Mouse (Mus musculus) ES-Bruce4 (cell line): Measurements from ENCODE around the gene Narfl. TPM values are rescaled to one million over a fixed set of nuclear protein-coding genes. Genes with fewer than 3 reads are reported as not detected.

Experiments
- H3K27ac ChIP-seq: 2 replicates; pipeline ENCODE4 v1.5.1; 2012; ENCODE audit warnings: low read length, inconsistent platforms; ENCODE audit not compliant: insufficient read depth
- H3K27me3 ChIP-seq: 2 replicates; pipeline ENCODE4 v1.6.1; 2012; ENCODE audit warnings: mild to moderate bottlenecking, low read length, inconsistent platforms; ENCODE audit not compliant: control insufficient read depth, poor library complexity, insufficient read depth, severe bottlenecking
- H3K36me3 ChIP-seq: 2 replicates; pipeline ENCODE4 v1.6.1; 2012; ENCODE audit warnings: inconsistent platforms, mild to moderate bottlenecking, low read length, moderate library complexity; ENCODE audit not compliant: control insufficient read depth, poor library complexity, insufficient read depth, severe bottlenecking
- H3K4me1 ChIP-seq: one replicate; pipeline ENCODE4 v1.8.1; 2011; ENCODE audit warnings: low read length; ENCODE audit not compliant: control insufficient read depth, insufficient read depth
- H3K4me3 ChIP-seq: 2 replicates; pipeline ENCODE4 v1.5.1; 2011; ENCODE audit warnings: low read depth, mild to moderate bottlenecking, low read length
- H3K9ac ChIP-seq: 2 replicates; pipeline ENCODE4 v1.6.1; 2012; ENCODE audit warnings: low read depth, mild to moderate bottlenecking, inconsistent platforms; ENCODE audit not compliant: poor library complexity, severe bottlenecking
- H3K9me3 ChIP-seq: replicated peaks from 2 replicates; pipeline ENCODE4 v1.6.1; 2012; ENCODE audit warnings: mild to moderate bottlenecking, low read length, inconsistent platforms; ENCODE audit not compliant: control insufficient read depth, poor library complexity, insufficient read depth, severe bottlenecking
- CTCF ChIP-seq: IDR thresholded peaks from one replicate; pipeline ENCODE4 v1.8.1; 2011; ENCODE audit warnings: low read depth, low read length
- EP300 ChIP-seq: IDR thresholded peaks from 2 replicates; pipeline ENCODE4 v1.6.1; 2011; ENCODE audit warnings: low read depth, low read length; ENCODE audit not compliant: insufficient read depth
- POLR2A ChIP-seq: IDR thresholded peaks from one replicate; pipeline ENCODE4 v1.8.1; 2011; ENCODE audit warnings: low read length; ENCODE audit not compliant: insufficient read depth
- polyA plus RNA-seq: library from polyadenylated mRNA; stranded (reverse); fragments of >200 nt; gene quantifications from 2 replicates; pipeline ENCODE4 v1.2.4, GENCODE M21; 2011; ENCODE audit warnings: low read depth; ENCODE audit not compliant: missing spikeins, insufficient read depth, insufficient read length

The Narfl gene
- polyA plus RNA-seq, 1 experiment = 21.3 TPM

DNA sequence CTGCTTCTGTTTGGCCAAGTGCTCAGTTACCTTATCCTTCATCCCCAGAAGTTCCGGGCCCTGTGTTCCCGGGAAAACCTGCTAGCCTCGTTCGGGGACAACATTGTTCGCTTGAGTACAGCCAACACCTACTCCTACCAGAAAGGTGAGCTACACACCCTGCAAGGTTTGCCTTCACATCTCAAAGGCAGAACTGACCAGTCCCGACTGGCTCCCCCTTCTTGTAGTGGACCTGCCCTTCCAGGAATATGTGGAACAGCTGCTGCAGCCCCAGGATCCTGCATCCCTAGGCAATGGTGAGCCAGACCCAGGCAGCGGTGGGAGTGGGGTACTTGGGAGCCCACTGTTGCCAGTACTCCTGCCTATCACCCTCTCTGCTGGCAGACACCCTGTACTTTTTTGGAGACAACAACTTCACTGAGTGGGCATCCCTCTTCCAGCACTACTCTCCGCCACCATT lies 56.0 kb downstream of the Narfl start:
- Histone ChIP-seq H3K27me3 (no peaks in the 10 kb centered on the region), H3K9ac (peak overlapping the region; percentile 36), H3K9me3 (no peaks in the 10 kb centered on the region), H3K4me1 (peaks cover under 1% of the 10 kb centered on the region), H3K36me3 (peaks cover 16% of the 10 kb centered on the region), H3K27ac (peak overlapping the region; percentile 23; the same call in 1 of the 2 replicates), H3K4me3 (peak overlapping the region; percentile 81)
- TF ChIP-seq CTCF (no peak), EP300 (no peak), POLR2A (no peak)

DNA sequence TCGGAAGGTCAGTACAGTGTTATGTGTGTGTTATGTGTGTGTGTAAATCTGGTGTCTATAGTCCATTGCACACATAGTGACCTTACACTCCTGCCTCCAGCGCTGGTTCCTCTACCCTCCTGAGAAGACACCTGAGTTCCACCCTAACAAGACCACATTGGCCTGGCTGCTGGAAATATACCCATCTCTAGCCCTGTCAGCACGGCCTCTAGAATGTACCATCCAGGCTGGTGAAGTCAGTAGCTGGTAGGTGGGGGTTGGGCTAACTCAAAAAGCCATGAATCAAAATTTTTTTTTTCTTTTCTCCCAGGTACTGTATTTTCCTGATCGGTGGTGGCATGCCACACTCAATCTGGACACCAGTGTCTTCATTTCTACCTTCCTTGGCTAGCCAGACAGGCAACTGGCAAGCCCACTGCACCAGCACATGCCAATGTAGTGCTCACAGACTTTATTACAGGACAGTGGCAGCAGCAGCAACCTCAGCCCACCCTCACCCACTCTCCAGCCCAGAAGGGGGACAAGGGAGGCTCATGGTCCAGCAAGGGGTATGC lies 56.7 kb downstream of the Narfl start:
- Histone ChIP-seq H3K27me3 (no peaks in the 10 kb centered on the region), H3K27ac (no peak overlapping the region), H3K4me1 (peaks cover 4% of the 10 kb centered on the region), H3K9ac (no peak overlapping the region), H3K4me3 (no peak overlapping the region), H3K36me3 (peaks cover 16% of the 10 kb centered on the region), H3K9me3 (no peaks in the 10 kb centered on the region)
- TF ChIP-seq POLR2A = no peak
- TF ChIP-seq EP300 = no peak
- no peak for TF ChIP-seq CTCF

DNA sequence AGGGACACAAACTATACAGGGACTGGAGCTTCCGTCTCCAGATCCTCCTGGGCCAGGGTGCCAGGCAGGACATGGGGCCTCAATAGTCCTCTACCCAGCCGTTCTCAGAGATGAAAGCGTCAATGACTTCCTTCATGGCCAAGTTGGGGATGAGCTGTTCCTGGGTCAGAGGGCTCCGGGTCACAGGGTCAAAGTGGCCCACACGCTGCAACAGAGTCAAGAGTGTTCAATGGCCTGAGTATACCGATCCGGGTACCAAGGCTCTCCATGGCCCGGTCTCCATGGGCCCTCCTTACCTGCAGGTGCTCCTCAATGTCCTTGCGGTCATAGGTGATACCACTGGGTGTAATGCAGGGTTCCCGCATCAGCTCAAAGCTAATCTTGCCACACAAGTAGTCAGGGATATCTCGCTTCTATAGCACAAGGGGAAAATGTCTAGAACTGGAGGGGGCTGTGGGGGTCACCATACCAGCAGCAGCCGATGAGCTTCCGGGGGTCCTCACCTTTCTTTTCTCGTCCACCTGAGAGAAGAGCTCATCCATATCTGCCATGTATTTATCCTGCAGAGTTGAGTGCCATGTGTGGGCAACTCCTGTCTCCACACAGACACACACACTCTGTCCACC lies 57.3 kb downstream of the Narfl start:
- Histone ChIP-seq H3K27me3 (no peaks in the 10 kb centered on the region), H3K4me3 (no peak overlapping the region), H3K36me3 (peaks cover 16% of the 10 kb centered on the region), H3K27ac (no peak overlapping the region), H3K4me1 (peaks cover 4% of the 10 kb centered on the region), H3K9ac (no peak overlapping the region), H3K9me3 (no peaks in the 10 kb centered on the region)
- TF ChIP-seq EP300 (no peak), CTCF (no peak), POLR2A (no peak)

DNA sequence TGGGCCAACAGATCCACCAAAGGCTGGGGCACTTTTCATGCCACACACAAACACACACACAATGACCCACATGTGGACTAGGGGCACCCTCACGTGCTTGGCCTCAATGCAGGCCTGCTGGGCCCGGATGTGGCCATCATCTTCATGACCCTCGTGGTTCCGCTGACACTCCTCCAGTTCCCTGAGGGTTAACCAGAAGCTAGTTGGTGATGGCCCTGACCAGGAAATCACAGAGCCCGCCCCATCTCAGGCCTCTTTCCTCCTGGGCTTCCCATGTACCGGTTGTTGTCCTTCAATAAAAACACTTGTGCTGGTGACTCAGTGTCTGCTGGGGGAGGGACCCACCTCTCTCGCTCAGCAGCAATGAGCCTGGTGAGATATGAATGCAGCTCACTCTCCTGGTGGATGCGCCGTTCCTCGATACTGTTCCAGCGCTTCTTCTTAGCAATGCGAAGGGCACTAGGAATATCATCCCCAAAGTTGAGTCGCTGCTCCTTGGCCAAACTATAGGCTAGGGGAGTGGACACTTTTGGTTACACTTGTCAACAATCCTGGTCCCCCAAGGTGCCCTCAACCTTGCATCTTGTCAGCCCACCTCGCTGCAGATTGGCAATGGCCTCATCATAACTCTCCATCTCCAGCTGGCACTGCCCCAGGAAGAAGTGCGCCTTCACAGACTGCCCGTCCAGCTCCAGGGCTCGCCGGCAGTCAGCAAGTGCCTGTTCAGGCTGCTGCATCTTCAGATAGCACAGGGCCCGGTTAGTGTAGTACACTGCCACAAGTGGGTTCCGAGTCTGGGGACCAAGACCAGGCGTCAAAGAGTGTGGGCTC lies 58.1 kb downstream of the Narfl start:
- no peak for TF ChIP-seq EP300
- TF ChIP-seq POLR2A = no peak
- no peak for TF ChIP-seq CTCF
- Histone ChIP-seq H3K27me3 (no peaks in the 10 kb centered on the region), H3K36me3 (peaks cover 16% of the 10 kb centered on the region), H3K4me3 (peak overlapping the region; percentile 82), H3K4me1 (peaks cover 4% of the 10 kb centered on the region), H3K27ac (no peak overlapping the region), H3K9me3 (no peaks in the 10 kb centered on the region), H3K9ac (peak overlapping the region; percentile 86)

DNA sequence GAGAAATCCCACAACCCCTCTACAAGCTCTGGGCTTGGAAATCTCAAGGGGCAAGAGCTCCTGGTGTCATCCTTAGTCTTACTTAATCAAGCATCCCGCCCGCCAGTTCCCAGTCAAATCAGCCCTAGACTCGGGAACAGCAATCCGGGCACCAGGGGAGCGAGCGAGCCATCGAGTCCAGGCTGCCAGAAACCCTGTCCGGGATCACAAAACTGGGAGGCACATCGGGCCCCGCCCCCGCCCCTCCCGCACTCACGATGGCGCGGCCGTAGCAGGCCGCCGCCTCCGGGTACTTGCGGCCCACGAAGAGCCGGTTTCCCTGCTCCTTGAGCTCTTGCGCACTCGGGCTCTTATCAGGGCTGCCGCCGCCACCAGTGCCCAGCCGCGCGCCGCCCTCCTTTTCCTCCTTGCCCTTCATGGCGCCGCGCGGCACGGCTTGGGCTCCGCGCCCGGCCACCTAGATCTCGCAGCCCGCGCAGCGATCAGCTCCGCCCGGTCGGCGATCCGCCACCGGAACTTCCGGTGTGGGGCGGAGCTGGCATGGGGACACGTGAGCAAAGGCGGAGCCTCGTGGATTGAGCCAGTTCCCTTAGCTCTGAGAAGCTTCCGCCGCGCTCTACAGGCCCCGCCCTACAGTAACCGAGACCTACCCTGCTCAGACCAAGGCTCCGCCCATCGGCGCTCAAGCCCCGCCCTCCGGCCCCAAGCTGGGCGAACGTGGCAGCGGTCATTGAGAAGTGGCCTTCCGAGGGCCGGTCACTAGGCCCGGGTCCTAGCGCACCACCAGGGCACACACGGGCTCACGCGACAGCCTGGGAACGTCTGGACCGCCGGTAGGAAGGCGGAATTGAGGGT lies 59.1 kb downstream of the Narfl start:
- no peaks in the 10 kb centered on the region for H3K9me3 ChIP-seq
- H3K36me3 ChIP-seq = peaks cover 16% of the 10 kb centered on the region
- peaks cover 4% of the 10 kb centered on the region for H3K4me1 ChIP-seq
- H3K27ac ChIP-seq = no peak overlapping the region
- TF ChIP-seq CTCF (no peak), EP300 (0 out of 2 replicates have a peak, but pooled peaks have one; percentile 26)
- H3K9ac ChIP-seq = peak overlapping the region; percentile 86
- H3K27me3 ChIP-seq = no peaks in the 10 kb centered on the region
- H3K4me3 ChIP-seq = peak overlapping the region; percentile 82

Other genes with a start within 250 kb of the Narfl start
- 0.32 and 0.48 TPM in 2 replicates for gene Sox8, start 203.1 kb upstream of the Narfl start, polyA plus RNA-seq
- gene Lmf1, start 194.7 kb upstream of the Narfl start, polyA plus RNA-seq = 15.2 and 16.1 TPM in 2 replicates
- 12.4 and 17.3 TPM in 2 replicates for gene Gng13, start 56.6 kb upstream of the Narfl start, polyA plus RNA-seq
- gene Chtf18, start 46.4 kb upstream of the Narfl start, polyA plus RNA-seq = 39.4 and 47.2 TPM in 2 replicates
- gene Rpusd1, start 46.1 kb upstream of the Narfl start, polyA plus RNA-seq = 17.0 and 18.4 TPM in 2 replicates
- gene Mslnl, start 37.7 kb upstream of the Narfl start, polyA plus RNA-seq = 0.30 TPM in 1 of 2 replicates, not detected in the other
- 9.6 and 15.1 TPM in 2 replicates for gene Msln, start 19.4 kb upstream of the Narfl start, polyA plus RNA-seq
- 25.7 and 32.1 TPM in 2 replicates for gene Haghl, start 11.9 kb downstream of the Narfl start, polyA plus RNA-seq
- gene Ccdc78, start 12.8 kb downstream of the Narfl start, polyA plus RNA-seq = not detected in 2 replicates
- gene Fam173a, start 19.1 kb downstream of the Narfl start, polyA plus RNA-seq = 26.0 and 30.6 TPM in 2 replicates
- gene AC134908.4, start 21.9 kb downstream of the Narfl start, polyA plus RNA-seq = 1.6 and 2.6 TPM in 2 replicates
- gene Metrn, start 23.4 kb downstream of the Narfl start, polyA plus RNA-seq = 29.6 and 35.1 TPM in 2 replicates
- 4.7 and 7.0 TPM in 2 replicates for gene Fbxl16, start 35.3 kb downstream of the Narfl start, polyA plus RNA-seq
- gene Wdr24, start 49.9 kb downstream of the Narfl start, polyA plus RNA-seq = 19.8 and 20.7 TPM in 2 replicates
- gene Jmjd8, start 55.1 kb downstream of the Narfl start, polyA plus RNA-seq = 13.2 and 16.7 TPM in 2 replicates
- 97.8 and 103 TPM in 2 replicates for gene Stub1, start 59.6 kb downstream of the Narfl start, polyA plus RNA-seq
- gene Rhbdl1, start 63.5 kb downstream of the Narfl start, polyA plus RNA-seq = not detected in 2 replicates
- 1.4 and 2.3 TPM in 2 replicates for gene Gm20683, start 68.0 kb downstream of the Narfl start, polyA plus RNA-seq
- gene Rhot2, start 71.1 kb downstream of the Narfl start, polyA plus RNA-seq = 23.6 and 29.8 TPM in 2 replicates
- gene Wdr90, start 87.7 kb downstream of the Narfl start, polyA plus RNA-seq = 10.5 and 11.6 TPM in 2 replicates
- 6.1 and 8.3 TPM in 2 replicates for gene Mcrip2, start 95.0 kb downstream of the Narfl start, polyA plus RNA-seq
- gene Mettl26, start 101.3 kb downstream of the Narfl start, polyA plus RNA-seq = 27.9 and 32.6 TPM in 2 replicates
- 0.37 and 0.69 TPM in 2 replicates for gene Wfikkn1, start 107.1 kb downstream of the Narfl start, polyA plus RNA-seq
- 21.3 and 22.7 TPM in 2 replicates for gene Rab40c, start 146.0 kb downstream of the Narfl start, polyA plus RNA-seq
- 61.8 and 62.8 TPM in 2 replicates for gene Pigq, start 171.2 kb downstream of the Narfl start, polyA plus RNA-seq
- 1.2 TPM in 1 of 2 replicates, not detected in the other for gene Nhlrc4, start 171.2 kb downstream of the Narfl start, polyA plus RNA-seq
- not detected in 2 replicates for gene A930017K11Rik, start 178.8 kb downstream of the Narfl start, polyA plus RNA-seq
- 14.2 and 17.0 TPM in 2 replicates for gene Capn15, start 212.0 kb downstream of the Narfl start, polyA plus RNA-seq